Mouse (Mus musculus) small intestine, adult 2 months (tissue): Measurements from ENCODE around the gene Cacna1e. TPM values are rescaled to one million over a fixed set of nuclear protein-coding genes. Genes with fewer than 3 reads are reported as not detected.

ENCODE experiments used
- H3K27ac ChIP-seq: fragments of 200-500 bp; 2 replicates; pipeline ENCODE4 v1.5.1; 2012; ENCODE audit warnings: low read depth, low read length, control low read depth, inconsistent platforms; ENCODE audit not compliant: insufficient read depth
- H3K27me3 ChIP-seq: fragments of 200-500 bp; 2 replicates; pipeline ENCODE4 v1.6.1; 2012; ENCODE audit warnings: mild to moderate bottlenecking, moderate library complexity, low read length, inconsistent platforms; ENCODE audit not compliant: control insufficient read depth, insufficient read depth
- H3K36me3 ChIP-seq: fragments of 200-500 bp; 2 replicates; pipeline ENCODE4 v1.6.1; 2012; ENCODE audit warnings: mild to moderate bottlenecking, low read length, control low read depth, inconsistent platforms; ENCODE audit not compliant: control insufficient read depth, insufficient read depth
- H3K4me1 ChIP-seq: fragments of 200-500 bp; 2 replicates; pipeline ENCODE4 v1.6.1; 2012; ENCODE audit warnings: low read length, inconsistent platforms, mixed read lengths; ENCODE audit not compliant: control insufficient read depth, insufficient read depth, insufficient read length
- H3K4me3 ChIP-seq: fragments of 200-500 bp; 2 replicates; pipeline ENCODE4 v1.5.1; 2012; ENCODE audit warnings: low read depth, mild to moderate bottlenecking, control low read depth, inconsistent platforms, low read length, moderate library complexity
- CTCF ChIP-seq: fragments of 200-500 bp; IDR thresholded peaks from 2 replicates; pipeline ENCODE4 v1.5.1; 2012; ENCODE audit warnings: low read depth, mild to moderate bottlenecking, control low read depth, inconsistent platforms, low read length, moderate library complexity, mixed read lengths; ENCODE audit not compliant: insufficient replicate concordance, insufficient read length; ENCODE audit errors: extremely low read depth
- POLR2A ChIP-seq: fragments of 200-500 bp; IDR thresholded peaks from 2 replicates; pipeline ENCODE4 v1.6.1; 2012; ENCODE audit warnings: low read depth, mild to moderate bottlenecking, control low read depth, inconsistent platforms, low read length, moderate library complexity
- WGBS: fragments of 180-500 bp; shearing (Covaris S2); methylation state at CpG from one replicate; pipeline ENCODE4 v1.1.7; 2018; 5-methylcytosine and 5-hydroxymethylcytosine counted together
- polyA plus RNA-seq: library from polyadenylated mRNA; depleted of rRNA; stranded (reverse); fragments of >200 nt; gene quantifications from 2 replicates; pipeline ENCODE4 v1.2.3, GENCODE M21; 2012; rRNA removed

The Cacna1e gene
- polyA plus RNA-seq, 1 experiment: 0.76 TPM

- H3K27ac ChIP-seq: no peak overlapping the region
- TF ChIP-seq CTCF: no peak
- no peak for TF ChIP-seq POLR2A
- H3K4me3 ChIP-seq: no peak overlapping the region
- no peaks in the 10 kb centered on the region for H3K36me3 ChIP-seq
- no peaks in the 10 kb centered on the region for H3K27me3 ChIP-seq
- WGBS: 53% methylated on average over 1 of the region's 1 CpGs
- no peaks in the 10 kb centered on the region for H3K4me1 ChIP-seq
Observed at GRCm38 (mm10) chr1:154433112-154433511, 451.2 kb downstream of the Cacna1e start.

- TF ChIP-seq POLR2A (no peak), CTCF (no peak)
- Histone ChIP-seq H3K4me3 (no peak overlapping the region), H3K27ac (no peak overlapping the region), H3K4me1 (no peaks in the 10 kb centered on the region), H3K36me3 (no peaks in the 10 kb centered on the region), H3K27me3 (no peaks in the 10 kb centered on the region)
- 81% methylated on average over 7 of the region's 7 CpGs for WGBS
Observed at GRCm38 (mm10) chr1:154428276-154428675, 456.0 kb downstream of the Cacna1e start.

DNA sequence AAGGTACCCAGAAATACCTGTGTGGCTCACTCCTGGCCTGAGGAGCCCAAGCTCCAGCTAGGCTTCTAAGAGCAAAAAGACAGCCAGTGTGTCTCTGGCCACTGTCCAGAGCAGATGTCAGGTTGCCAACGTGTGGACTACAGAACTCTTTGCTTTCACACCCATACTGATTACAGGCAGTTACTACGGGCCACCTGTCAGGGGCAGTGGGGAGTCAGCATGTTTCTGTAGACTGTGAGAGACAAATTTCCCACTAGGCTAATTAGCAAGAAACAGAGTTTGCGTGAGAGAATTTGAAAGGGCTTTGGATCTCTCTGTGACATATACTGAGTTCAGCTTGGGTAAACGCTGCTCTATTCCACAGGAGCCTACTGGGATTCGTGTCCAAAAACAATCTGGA, 466.0 kb downstream of the Cacna1e start:
- H3K4me3 ChIP-seq: no peak overlapping the region
- WGBS: 54% methylated on average over 5 of the region's 5 CpGs
- no peaks in the 10 kb centered on the region for H3K4me1 ChIP-seq
- H3K27me3 ChIP-seq: no peaks in the 10 kb centered on the region
- TF ChIP-seq CTCF (no peak), POLR2A (no peak)
- H3K36me3 ChIP-seq: no peaks in the 10 kb centered on the region
- H3K27ac ChIP-seq: no peak overlapping the region

DNA sequence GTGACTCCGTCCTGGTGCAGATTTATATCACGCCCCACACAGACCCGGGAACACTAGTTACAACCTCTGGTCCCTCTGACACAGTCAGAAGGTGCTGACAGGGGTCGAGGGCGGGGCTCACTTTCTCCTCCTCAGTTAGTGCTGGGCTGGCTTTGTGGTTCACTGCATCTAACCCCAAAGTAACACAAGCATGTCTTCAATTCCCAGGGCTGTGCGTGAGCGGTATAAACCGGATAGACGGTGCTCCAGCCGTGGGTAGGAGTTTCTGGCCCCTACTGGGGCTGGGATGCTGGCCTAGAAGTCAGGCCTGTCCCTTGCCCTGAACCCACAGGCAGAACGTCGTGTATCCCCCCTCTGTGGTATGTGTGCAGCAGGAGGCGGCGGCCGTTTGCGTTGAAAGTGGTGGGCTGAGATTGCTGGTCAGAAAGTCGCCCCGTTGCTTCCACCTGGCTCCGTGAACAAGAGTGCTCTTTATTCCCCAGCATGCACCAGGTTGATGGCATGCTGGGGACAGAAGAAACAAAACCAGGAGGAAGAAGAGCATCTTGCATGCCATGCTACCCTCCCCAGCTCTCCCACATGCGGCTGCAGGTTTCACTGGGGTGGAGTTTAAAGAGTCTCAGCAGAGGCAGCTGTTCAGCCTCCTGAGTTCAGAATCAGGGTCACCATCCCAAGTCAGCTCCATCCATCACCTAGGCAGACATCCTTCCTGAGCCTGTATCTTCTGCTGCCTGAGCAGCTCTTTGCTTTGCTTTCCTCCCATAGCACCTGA, 467.7 kb downstream of the Cacna1e start:
- 58% methylated on average over 20 of the region's 20 CpGs for WGBS
- TF ChIP-seq POLR2A (no peak), CTCF (no peak)
- Histone ChIP-seq H3K36me3 (no peaks in the 10 kb centered on the region), H3K4me3 (no peak overlapping the region), H3K27me3 (no peaks in the 10 kb centered on the region), H3K27ac (no peak overlapping the region), H3K4me1 (no peaks in the 10 kb centered on the region)

- no peaks in the 10 kb centered on the region for H3K4me1 ChIP-seq
- 74% methylated on average over 10 of the region's 10 CpGs for WGBS
- no peak overlapping the region for H3K4me3 ChIP-seq
- H3K27ac ChIP-seq: no peak overlapping the region
- TF ChIP-seq CTCF: no peak
- TF ChIP-seq POLR2A: no peak
- H3K36me3 ChIP-seq: no peaks in the 10 kb centered on the region
- no peaks in the 10 kb centered on the region for H3K27me3 ChIP-seq
Observed at GRCm38 (mm10) chr1:154415826-154416225, 468.5 kb downstream of the Cacna1e start.

DNA sequence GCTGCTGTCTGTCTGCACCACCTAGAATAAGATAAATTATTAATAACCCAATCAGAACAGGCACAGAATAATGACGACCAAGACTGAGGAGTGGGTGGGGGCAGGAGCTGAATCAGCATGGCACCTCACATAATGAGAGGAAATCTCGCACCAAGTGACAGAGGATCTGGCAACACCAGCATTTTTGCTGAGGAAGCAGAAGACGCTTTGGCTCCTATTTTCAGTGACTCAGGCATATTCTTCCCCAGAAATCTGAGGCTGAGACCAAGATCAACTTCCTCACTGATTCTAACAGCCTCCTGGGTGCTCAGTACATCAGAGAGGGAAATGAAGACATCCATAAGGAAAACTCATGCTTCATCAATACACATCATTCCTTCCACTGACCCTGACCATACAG, 471.2 kb downstream of the Cacna1e start:
- TF ChIP-seq CTCF: no peak
- no peak for TF ChIP-seq POLR2A
- no peak overlapping the region for H3K27ac ChIP-seq
- H3K4me3 ChIP-seq: no peak overlapping the region
- WGBS: 75% methylated on average over 3 of the region's 3 CpGs
- H3K4me1 ChIP-seq: no peaks in the 10 kb centered on the region
- no peaks in the 10 kb centered on the region for H3K36me3 ChIP-seq
- no peaks in the 10 kb centered on the region for H3K27me3 ChIP-seq

- H3K27me3 ChIP-seq: no peaks in the 10 kb centered on the region
- TF ChIP-seq CTCF: no peak
- TF ChIP-seq POLR2A: no peak
- WGBS: 77% methylated on average over 2 of the region's 2 CpGs
- H3K27ac ChIP-seq: no peak overlapping the region
- no peaks in the 10 kb centered on the region for H3K4me1 ChIP-seq
- no peak overlapping the region for H3K4me3 ChIP-seq
- no peaks in the 10 kb centered on the region for H3K36me3 ChIP-seq
Observed at GRCm38 (mm10) chr1:154409051-154409450, 475.2 kb downstream of the Cacna1e start.

DNA sequence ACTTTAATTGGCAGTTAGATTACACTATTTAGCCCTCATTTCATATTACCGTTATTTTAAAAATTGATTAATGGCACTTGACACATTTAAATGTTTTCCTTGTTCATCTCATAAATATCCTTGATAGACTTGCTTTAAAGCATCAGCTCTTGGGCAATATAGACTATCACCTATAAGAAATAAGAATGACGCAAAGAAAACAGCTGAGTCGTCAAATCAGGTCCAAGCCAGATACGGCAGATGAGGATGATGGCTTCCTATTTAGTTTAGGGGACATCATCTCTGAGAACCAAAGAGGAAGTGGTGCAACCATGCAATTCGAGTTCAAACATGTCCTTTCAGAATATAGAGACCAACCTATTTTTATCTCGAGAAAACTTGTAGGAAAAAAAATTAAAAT, 492.3 kb downstream of the Cacna1e start:
- Histone ChIP-seq H3K27ac (no peak overlapping the region), H3K27me3 (no peaks in the 10 kb centered on the region), H3K4me3 (no peak overlapping the region), H3K36me3 (no peaks in the 10 kb centered on the region), H3K4me1 (no peaks in the 10 kb centered on the region)
- TF ChIP-seq CTCF (no peak), POLR2A (no peak)
- WGBS: 80% methylated on average over 6 of the region's 6 CpGs

Other genes starting within 250 kb of the Cacna1e start
- gene Ier5, start 215.1 kb upstream of the Cacna1e start, polyA plus RNA-seq: 25.4 and 63.9 TPM in 2 replicates